In the genomic region with DNA sequence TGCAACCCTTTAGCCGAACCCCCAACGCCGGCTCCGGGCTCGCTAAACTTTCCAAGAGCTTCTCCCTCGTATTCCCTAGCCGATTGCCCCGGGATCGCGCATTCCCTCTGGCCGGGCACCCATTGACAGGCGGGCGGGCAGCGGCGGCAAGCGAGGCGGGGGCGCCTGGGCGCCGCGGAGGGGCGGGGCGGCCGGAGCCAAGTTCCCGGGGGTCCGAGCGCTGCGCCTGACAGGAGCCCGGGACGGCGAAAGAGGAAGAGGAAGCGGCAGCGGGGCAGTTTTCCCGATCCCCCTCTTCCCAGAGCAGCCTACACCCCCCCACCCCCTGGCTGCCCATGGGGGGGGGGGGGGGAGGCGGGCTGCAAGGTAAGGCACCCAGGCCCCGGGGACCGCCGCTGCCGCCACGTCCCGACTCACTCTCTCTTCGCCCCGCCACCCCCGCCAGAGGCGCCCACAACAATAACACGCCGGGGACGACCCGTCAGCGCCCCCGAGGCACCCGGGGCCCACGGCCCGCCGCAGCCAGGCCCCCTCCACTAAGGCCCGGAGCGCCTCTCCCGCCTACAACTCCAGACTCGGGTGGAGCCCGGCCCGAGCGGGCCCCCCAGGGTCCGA, we compare ENCODE assay signal across 7 mouse cellular contexts. TPM values are rescaled to one million over a fixed set of nuclear protein-coding genes. Genes with fewer than 3 reads are reported as not detected.
DNase-seq lines count a peak whose midpoint lies in the region; ATAC-seq lines count a peak whose summit lies in the region.

No protein-coding gene starts in this region.

- peak overlapping the region; percentile 95 for H3K4me3 ChIP-seq in forebrain, embryonic 13.5 days
- H3K4me3 ChIP-seq in hindbrain, embryonic 16.5 days (ENCODE audit: low read length): peak overlapping the region; percentile 86
- H3K4me3 ChIP-seq in limb, embryonic 12.5 days (replicated peaks): peak overlapping the region; percentile 92
- H3K4me3 ChIP-seq in midbrain, embryonic 12.5 days: peak overlapping the region; percentile 97

- peak; percentile 83 for ATAC-seq in forebrain, embryonic 13.5 days
- ATAC-seq in hindbrain, embryonic 16.5 days: peak; percentile 37; the same call in 1 of the 2 replicates
- 0 out of 2 replicates have a peak, but pooled peaks have one; percentile 9 for ATAC-seq in limb, embryonic 12.5 days (ENCODE audit: insufficient number of reproducible peaks, insufficient read depth, low FRiP score, low TSS enrichment, low read depth)
- peak; percentile 87 for ATAC-seq in midbrain, embryonic 12.5 days (ENCODE audit: low FRiP score, low read depth)

- WGBS in forebrain, embryonic 13.5 days: under 1% methylated on average over 40 of the region's 63 CpGs
- under 1% methylated on average over 47 of the region's 63 CpGs for WGBS in hindbrain, embryonic 16.5 days
- 1% methylated on average over 49 of the region's 63 CpGs for WGBS in limb, embryonic 12.5 days
- 1% methylated on average over 42 of the region's 63 CpGs for WGBS in midbrain, embryonic 12.5 days

- DNase-seq in MN1 (ENCODE audit: low spot score): peak; percentile 60
- DNase-seq in adrenal gland, postnatal 36 days: peak; percentile 51 to 62
- DNase-seq in skeletal muscle tissue, adult 2 months (ENCODE audit: low read depth, low spot score): peak; percentile 11

- peak overlapping the region; percentile 84 for H3K4me2 ChIP-seq in forebrain, embryonic 13.5 days
- H3K4me2 ChIP-seq in hindbrain, embryonic 16.5 days (ENCODE audit: low read length): peak overlapping the region; percentile 65
- peak overlapping the region; percentile 85 for H3K4me2 ChIP-seq in limb, embryonic 12.5 days
- peak overlapping the region; percentile 83 for H3K4me2 ChIP-seq in midbrain, embryonic 12.5 days (replicated peaks)

- H3K27ac ChIP-seq in forebrain, embryonic 13.5 days: peak overlapping the region; percentile 97
- peak overlapping the region; percentile 94 for H3K27ac ChIP-seq in hindbrain, embryonic 16.5 days (ENCODE audit: low read depth, low read length)
- H3K27ac ChIP-seq in limb, embryonic 12.5 days: peak overlapping the region; percentile 97
- H3K27ac ChIP-seq in midbrain, embryonic 12.5 days (replicated peaks): peak overlapping the region; percentile 98

- no peaks in the 10 kb centered on the region for H3K27me3 ChIP-seq in forebrain, embryonic 13.5 days
- no peaks in the 10 kb centered on the region for H3K27me3 ChIP-seq in hindbrain, embryonic 16.5 days (replicated peaks; ENCODE audit: control insufficient read depth, insufficient read depth, low read length)
- no peaks in the 10 kb centered on the region for H3K27me3 ChIP-seq in limb, embryonic 12.5 days
- peaks cover 5% of the 10 kb centered on the region; the same call in 1 of the 2 replicates for H3K27me3 ChIP-seq in midbrain, embryonic 12.5 days

- H3K9me3 ChIP-seq in forebrain, embryonic 13.5 days (replicated peaks): no peaks in the 10 kb centered on the region
- no peaks in the 10 kb centered on the region for H3K9me3 ChIP-seq in hindbrain, embryonic 16.5 days (ENCODE audit: control insufficient read depth, low read length)
- H3K9me3 ChIP-seq in limb, embryonic 12.5 days: no peaks in the 10 kb centered on the region
- H3K9me3 ChIP-seq in midbrain, embryonic 12.5 days: no peaks in the 10 kb centered on the region

- peak overlapping the region; percentile 88 for H3K9ac ChIP-seq in forebrain, embryonic 13.5 days
- peak overlapping the region; percentile 88 for H3K9ac ChIP-seq in hindbrain, embryonic 16.5 days (ENCODE audit: low read depth, low read length)
- peak overlapping the region; percentile 91 for H3K9ac ChIP-seq in limb, embryonic 12.5 days (replicated peaks)
- H3K9ac ChIP-seq in midbrain, embryonic 12.5 days (replicated peaks): peak overlapping the region; percentile 93

- H3K4me1 ChIP-seq in forebrain, embryonic 13.5 days: peaks cover 39% of the 10 kb centered on the region
- H3K4me1 ChIP-seq in hindbrain, embryonic 16.5 days (ENCODE audit: control insufficient read depth, insufficient read depth, low read depth, low read length): peaks cover 8% of the 10 kb centered on the region
- peaks cover 14% of the 10 kb centered on the region for H3K4me1 ChIP-seq in limb, embryonic 12.5 days (replicated peaks)
- peaks cover 14% of the 10 kb centered on the region for H3K4me1 ChIP-seq in midbrain, embryonic 12.5 days

- no peaks in the 10 kb centered on the region for H3K36me3 ChIP-seq in forebrain, embryonic 13.5 days (ENCODE audit: poor library complexity, severe bottlenecking)
- no peaks in the 10 kb centered on the region for H3K36me3 ChIP-seq in hindbrain, embryonic 16.5 days (ENCODE audit: control insufficient read depth, insufficient read depth, low read length)
- no peaks in the 10 kb centered on the region for H3K36me3 ChIP-seq in limb, embryonic 12.5 days
- H3K36me3 ChIP-seq in midbrain, embryonic 12.5 days: no peaks in the 10 kb centered on the region

RNA-seq across cellular contexts. Expression of a gene that starts 7.5 kb away (rescaled TPM):
- total RNA-seq in adrenal gland, postnatal 36 days (2021): 10 to 100 TPM; 32.2 to 33.7 TPM
- 57.1 and 62.7 TPM in 2 replicates for polyA plus RNA-seq in forebrain, embryonic 13.5 days (2015; fragmentation: Nextera tagmentation; extraction: Ambion mirVana)
- polyA plus RNA-seq in hindbrain, embryonic 16.5 days (2015; fragmentation: Nextera tagmentation; extraction: Ambion mirVana): 53.6 and 57.2 TPM in 2 replicates
- 50.2 and 55.0 TPM in 2 replicates for polyA plus RNA-seq in limb, embryonic 12.5 days (2016; fragmentation: Nextera tagmentation; extraction: Ambion mirVana)
- 65.8 and 68.6 TPM in 2 replicates for polyA plus RNA-seq in midbrain, embryonic 12.5 days (2016; fragmentation: Nextera tagmentation; extraction: Ambion mirVana)

Comparison
In these comparisons a context has a peak if more than half of its experiments do, and no peak if none do; other contexts are left out.
1. Peak in every context shown above with its lines: DNase-seq, ATAC-seq, H3K4me3 ChIP-seq and H3K27ac ChIP-seq.
2. ATAC-seq: peak in every context shown above with its lines; median percentile 87 in midbrain, embryonic 12.5 days; 83 in forebrain, embryonic 13.5 days; 37 in hindbrain, embryonic 16.5 days; 9 in limb, embryonic 12.5 days.